Mouse (Mus musculus): ENCODE data around the gene Socs2. TPM values are rescaled to one million over a fixed set of nuclear protein-coding genes. Genes with fewer than 3 reads are reported as not detected.

Socs2 gene
- polyA plus RNA-seq, 1 experiment from 2014 or later, result 141 TPM

DNA sequence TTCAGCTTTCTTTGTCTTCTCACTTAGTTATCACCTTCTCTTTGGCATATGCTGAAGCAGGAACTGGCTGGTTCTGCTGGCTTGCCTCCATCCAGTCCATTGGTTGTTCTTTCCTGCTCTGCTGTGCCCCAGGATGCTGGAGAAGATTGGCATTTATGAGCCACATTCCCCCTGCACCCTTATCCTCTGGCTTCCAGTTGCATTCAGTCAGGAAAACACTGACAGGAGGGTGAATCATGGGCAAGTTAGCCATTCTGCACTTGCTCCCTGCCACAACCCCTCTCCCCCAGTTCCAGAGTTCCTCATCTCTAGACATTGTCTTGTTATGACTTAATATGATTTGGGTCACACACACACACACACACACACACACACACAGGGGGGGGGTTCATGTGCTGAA, 47.8 kb downstream of the Socs2 start:
- no peak overlapping the region for H3K9ac ChIP-seq (replicated peaks; ENCODE audit: low read depth, low read length)
- H3K4me2 ChIP-seq (ENCODE audit: low read depth, low read length), result no peak overlapping the region
- no peaks in the 10 kb centered on the region for H3K4me1 ChIP-seq (ENCODE audit: control insufficient read depth, insufficient read depth, low read length)
- no peak for ATAC-seq (ENCODE audit: low read depth)
- H3K27me3 ChIP-seq (ENCODE audit: control insufficient read depth, insufficient read depth, low read length), result no peaks in the 10 kb centered on the region
- H3K36me3 ChIP-seq (ENCODE audit: control insufficient read depth, insufficient read depth, low read length), result no peaks in the 10 kb centered on the region
- H3K4me3 ChIP-seq (ENCODE audit: low read depth, low read length), result no peak overlapping the region
- no peak overlapping the region for H3K27ac ChIP-seq (ENCODE audit: low read depth, low read length)
- no peaks in the 10 kb centered on the region for H3K9me3 ChIP-seq (ENCODE audit: control insufficient read depth, low read length)

DNA sequence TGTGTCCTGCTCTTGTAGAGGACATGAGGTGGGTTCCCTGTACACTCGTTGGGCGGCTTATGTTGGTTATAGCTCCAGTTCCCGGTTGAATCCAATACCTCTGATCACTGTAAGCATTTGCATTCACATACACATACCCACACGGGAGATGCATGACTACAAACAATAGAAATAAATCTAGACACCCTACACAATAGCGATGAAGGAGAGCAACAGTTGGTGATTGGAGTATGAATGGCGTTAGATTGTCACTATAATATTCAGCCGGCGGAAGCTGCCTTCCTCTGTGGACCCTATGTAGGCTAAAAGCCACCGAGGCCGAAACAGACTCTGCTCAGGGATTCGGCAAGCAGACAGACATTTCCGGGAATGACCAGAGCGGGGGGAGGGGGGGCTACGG, 48.8 kb downstream of the Socs2 start:
- no peak overlapping the region for H3K4me2 ChIP-seq (ENCODE audit: low read depth, low read length)
- WGBS, result 86% methylated on average over 14 of the region's 14 CpGs
- no peaks in the 10 kb centered on the region for H3K9me3 ChIP-seq (ENCODE audit: control insufficient read depth, low read length)
- H3K9ac ChIP-seq (replicated peaks; ENCODE audit: low read depth, low read length), result no peak overlapping the region
- no peaks in the 10 kb centered on the region for H3K27me3 ChIP-seq (ENCODE audit: control insufficient read depth, insufficient read depth, low read length)
- no peak overlapping the region for H3K4me3 ChIP-seq (ENCODE audit: low read depth, low read length)
- H3K27ac ChIP-seq (ENCODE audit: low read depth, low read length), result no peak overlapping the region
- no peaks in the 10 kb centered on the region for H3K4me1 ChIP-seq (ENCODE audit: control insufficient read depth, insufficient read depth, low read length)
- H3K36me3 ChIP-seq (ENCODE audit: control insufficient read depth, insufficient read depth, low read length), result no peaks in the 10 kb centered on the region
- no peak for ATAC-seq (ENCODE audit: low read depth)

DNA sequence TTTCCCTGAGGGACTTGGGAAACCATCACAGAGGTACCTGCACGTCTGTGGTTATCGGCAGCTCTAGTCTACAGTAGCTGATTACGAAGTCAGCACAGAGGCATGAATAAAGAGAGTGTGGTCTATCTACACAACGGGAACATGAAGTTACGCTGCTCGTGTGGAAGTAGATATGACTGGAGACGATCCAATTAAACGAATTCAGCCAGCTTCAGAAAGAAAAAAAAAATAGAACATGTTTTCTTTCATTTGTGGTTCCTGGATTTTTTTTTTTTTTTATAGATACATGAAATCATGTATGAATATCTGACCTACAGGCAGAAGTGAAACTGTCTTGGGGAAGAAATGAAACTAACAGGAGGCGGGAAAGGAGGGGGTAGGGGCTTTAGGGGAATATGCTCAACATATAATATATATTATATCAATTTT, 49.3 kb downstream of the Socs2 start:
- no peak for ATAC-seq (ENCODE audit: low read depth)

DNA sequence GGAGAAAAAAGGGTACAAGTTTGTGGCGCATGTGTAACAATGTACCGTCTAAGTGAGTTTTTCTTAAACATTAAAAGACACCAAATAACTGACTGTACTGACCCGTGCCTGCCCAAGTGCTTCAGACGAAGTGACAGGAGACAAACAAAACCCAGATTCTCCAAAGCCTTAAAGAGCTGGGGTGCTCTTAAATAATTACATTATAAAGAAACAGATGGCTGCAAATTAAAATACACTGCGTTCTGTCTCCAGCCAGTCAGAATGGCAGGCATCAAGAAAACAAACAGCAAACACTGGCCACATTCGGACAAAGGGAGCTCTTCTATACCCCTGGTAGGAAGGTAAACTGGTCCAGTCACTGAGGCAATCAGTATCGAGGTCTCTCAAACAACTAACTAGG, 49.7 kb downstream of the Socs2 start:
- no peak overlapping the region for H3K4me2 ChIP-seq (ENCODE audit: low read depth, low read length)
- no peaks in the 10 kb centered on the region for H3K4me1 ChIP-seq (ENCODE audit: control insufficient read depth, insufficient read depth, low read length)
- no peak overlapping the region for H3K27ac ChIP-seq (ENCODE audit: low read depth, low read length)
- H3K9me3 ChIP-seq (ENCODE audit: control insufficient read depth, low read length), result no peaks in the 10 kb centered on the region
- ATAC-seq (ENCODE audit: low read depth), result no peak
- no peak overlapping the region for H3K9ac ChIP-seq (replicated peaks; ENCODE audit: low read depth, low read length)
- H3K27me3 ChIP-seq (ENCODE audit: control insufficient read depth, insufficient read depth, low read length), result no peaks in the 10 kb centered on the region
- no peak overlapping the region for H3K4me3 ChIP-seq (ENCODE audit: low read depth, low read length)
- H3K36me3 ChIP-seq (ENCODE audit: control insufficient read depth, insufficient read depth, low read length), result no peaks in the 10 kb centered on the region
- 74% methylated on average over 7 of the region's 7 CpGs for WGBS

More for the DNA sequence above, 49.3 kb downstream of the Socs2 start:
- Histone ChIP-seq H3K4me1 (ENCODE audit: control insufficient read depth, insufficient read depth, low read length) (no peaks in the 10 kb centered on the region), H3K27ac (ENCODE audit: low read depth, low read length) (no peak overlapping the region), H3K9me3 (ENCODE audit: control insufficient read depth, low read length) (no peaks in the 10 kb centered on the region), H3K27me3 (ENCODE audit: control insufficient read depth, insufficient read depth, low read length) (no peaks in the 10 kb centered on the region), H3K9ac (replicated peaks; ENCODE audit: low read depth, low read length) (no peak overlapping the region), H3K4me3 (ENCODE audit: low read depth, low read length) (no peak overlapping the region), H3K4me2 (ENCODE audit: low read depth, low read length) (no peak overlapping the region), H3K36me3 (ENCODE audit: control insufficient read depth, insufficient read depth, low read length) (no peaks in the 10 kb centered on the region)
- WGBS, result 86% methylated on average over 9 of the region's 9 CpGs

GRCm38 (mm10) chr10:95362326-95362725, 54.7 kb downstream of the Socs2 start:
- H3K27me3 ChIP-seq (ENCODE audit: control insufficient read depth, insufficient read depth, low read length), result no peaks in the 10 kb centered on the region
- no peaks in the 10 kb centered on the region for H3K9me3 ChIP-seq (ENCODE audit: control insufficient read depth, low read length)
- no peaks in the 10 kb centered on the region for H3K36me3 ChIP-seq (ENCODE audit: control insufficient read depth, insufficient read depth, low read length)
- no peak for ATAC-seq (ENCODE audit: low read depth)
- H3K9ac ChIP-seq (replicated peaks; ENCODE audit: low read depth, low read length), result no peak overlapping the region
- no peak overlapping the region for H3K4me2 ChIP-seq (ENCODE audit: low read depth, low read length)
- WGBS, result 18% methylated on average over 2 of the region's 2 CpGs
- H3K4me1 ChIP-seq (ENCODE audit: control insufficient read depth, insufficient read depth, low read length), result no peaks in the 10 kb centered on the region
- no peak overlapping the region for H3K27ac ChIP-seq (ENCODE audit: low read depth, low read length)
- H3K4me3 ChIP-seq (ENCODE audit: low read depth, low read length), result no peak overlapping the region

GRCm38 (mm10) chr10:95361260-95361841, 55.6 kb downstream of the Socs2 start:
- Histone ChIP-seq H3K36me3 (ENCODE audit: control insufficient read depth, insufficient read depth, low read length) (no peaks in the 10 kb centered on the region), H3K9me3 (ENCODE audit: control insufficient read depth, low read length) (no peaks in the 10 kb centered on the region), H3K27me3 (ENCODE audit: control insufficient read depth, insufficient read depth, low read length) (no peaks in the 10 kb centered on the region), H3K27ac (ENCODE audit: low read depth, low read length) (no peak overlapping the region), H3K4me3 (ENCODE audit: low read depth, low read length) (no peak overlapping the region), H3K9ac (replicated peaks; ENCODE audit: low read depth, low read length) (no peak overlapping the region), H3K4me1 (ENCODE audit: control insufficient read depth, insufficient read depth, low read length) (no peaks in the 10 kb centered on the region), H3K4me2 (ENCODE audit: low read depth, low read length) (no peak overlapping the region)
- 90% methylated on average over 12 of the region's 12 CpGs for WGBS
- ATAC-seq (ENCODE audit: low read depth), result no peak

DNA sequence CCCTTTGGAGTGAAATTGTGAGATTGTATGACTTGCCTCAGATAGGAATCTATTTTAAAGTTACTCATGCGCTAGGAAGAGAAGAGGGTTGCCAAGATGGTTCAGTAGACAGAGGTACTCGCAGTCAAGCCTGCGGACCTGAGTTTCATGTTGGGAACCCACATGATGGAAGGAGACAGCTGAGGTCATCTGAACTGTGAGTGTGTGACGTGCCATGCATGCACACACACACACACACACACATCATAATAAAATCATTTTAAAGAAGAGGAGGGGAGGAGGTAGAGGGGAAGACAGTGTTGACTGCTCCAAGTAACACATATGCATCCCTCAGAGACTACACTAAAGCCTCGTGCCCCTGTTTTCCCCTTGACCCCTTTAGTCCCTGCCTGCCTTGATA, 56.9 kb downstream of the Socs2 start:
- Histone ChIP-seq H3K27me3 (ENCODE audit: control insufficient read depth, insufficient read depth, low read length) (no peaks in the 10 kb centered on the region), H3K27ac (ENCODE audit: low read depth, low read length) (no peak overlapping the region), H3K4me1 (ENCODE audit: control insufficient read depth, insufficient read depth, low read length) (no peaks in the 10 kb centered on the region), H3K9ac (replicated peaks; ENCODE audit: low read depth, low read length) (no peak overlapping the region), H3K9me3 (ENCODE audit: control insufficient read depth, low read length) (no peaks in the 10 kb centered on the region), H3K36me3 (ENCODE audit: control insufficient read depth, insufficient read depth, low read length) (no peaks in the 10 kb centered on the region), H3K4me2 (ENCODE audit: low read depth, low read length) (no peak overlapping the region), H3K4me3 (ENCODE audit: low read depth, low read length) (no peak overlapping the region)
- ATAC-seq (ENCODE audit: low read depth), result no peak
- WGBS, result 89% methylated on average over 5 of the region's 5 CpGs

DNA sequence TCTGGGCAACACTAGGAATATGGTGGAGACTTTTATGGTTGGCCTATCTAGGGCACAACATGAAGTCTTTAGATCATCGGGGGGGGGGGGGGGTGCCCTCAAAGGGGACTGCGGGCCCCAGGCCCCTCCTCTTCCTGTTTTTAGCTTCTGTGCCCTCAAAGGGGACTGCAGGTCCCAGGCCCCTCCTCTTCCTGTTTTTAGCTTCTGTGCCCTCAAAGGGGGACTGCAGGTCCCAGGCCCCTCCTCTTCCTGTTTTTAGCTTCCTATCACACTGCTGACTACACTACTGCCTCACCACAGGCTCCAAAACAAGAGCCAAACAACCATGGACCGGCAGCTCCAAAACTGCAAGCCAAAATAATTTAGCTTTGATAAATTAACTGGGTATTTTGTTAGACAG, 59.3 kb downstream of the Socs2 start:
- H3K4me3 ChIP-seq (ENCODE audit: low read depth, low read length), result no peak overlapping the region
- WGBS, result 95% methylated on average over 3 of the region's 3 CpGs
- H3K36me3 ChIP-seq (ENCODE audit: control insufficient read depth, insufficient read depth, low read length), result no peaks in the 10 kb centered on the region
- no peaks in the 10 kb centered on the region for H3K27me3 ChIP-seq (ENCODE audit: control insufficient read depth, insufficient read depth, low read length)
- no peak overlapping the region for H3K27ac ChIP-seq (ENCODE audit: low read depth, low read length)
- ATAC-seq (ENCODE audit: low read depth), result no peak
- no peaks in the 10 kb centered on the region for H3K4me1 ChIP-seq (ENCODE audit: control insufficient read depth, insufficient read depth, low read length)
- no peak overlapping the region for H3K4me2 ChIP-seq (ENCODE audit: low read depth, low read length)
- no peaks in the 10 kb centered on the region for H3K9me3 ChIP-seq (ENCODE audit: control insufficient read depth, low read length)
- no peak overlapping the region for H3K9ac ChIP-seq (replicated peaks; ENCODE audit: low read depth, low read length)

DNA sequence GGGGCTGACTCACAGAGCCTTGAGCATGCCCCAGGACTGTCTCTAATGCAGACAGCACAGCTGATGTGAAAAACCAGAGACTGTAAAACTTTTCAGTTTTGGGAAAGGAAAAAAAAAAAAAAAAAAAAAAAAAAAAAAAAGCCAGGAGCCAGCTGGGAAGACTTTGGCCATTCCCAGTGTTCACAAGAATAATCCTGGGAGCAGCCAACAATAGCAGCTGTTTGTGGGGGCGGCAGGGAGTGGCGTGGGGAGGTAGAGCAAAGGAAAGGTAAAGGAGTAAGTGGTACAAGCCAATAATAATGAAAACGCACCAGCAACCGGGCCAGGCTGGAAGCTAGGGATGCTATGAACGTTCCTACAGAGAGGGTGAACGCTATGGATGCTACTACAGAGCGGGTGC, 60.3 kb downstream of the Socs2 start:
- Histone ChIP-seq H3K4me2 (ENCODE audit: low read depth, low read length) (no peak overlapping the region), H3K9me3 (ENCODE audit: control insufficient read depth, low read length) (no peaks in the 10 kb centered on the region), H3K27ac (ENCODE audit: low read depth, low read length) (no peak overlapping the region), H3K9ac (replicated peaks; ENCODE audit: low read depth, low read length) (no peak overlapping the region), H3K4me1 (ENCODE audit: control insufficient read depth, insufficient read depth, low read length) (no peaks in the 10 kb centered on the region), H3K4me3 (ENCODE audit: low read depth, low read length) (no peak overlapping the region), H3K27me3 (ENCODE audit: control insufficient read depth, insufficient read depth, low read length) (no peaks in the 10 kb centered on the region), H3K36me3 (ENCODE audit: control insufficient read depth, insufficient read depth, low read length) (no peaks in the 10 kb centered on the region)
- 84% methylated on average over 7 of the region's 7 CpGs for WGBS
- no peak for ATAC-seq (ENCODE audit: low read depth)

Data from neural tube, embryonic 14.5 days (tissue).